ENCODE assay signal across 8 mouse cellular contexts in the genomic region with DNA sequence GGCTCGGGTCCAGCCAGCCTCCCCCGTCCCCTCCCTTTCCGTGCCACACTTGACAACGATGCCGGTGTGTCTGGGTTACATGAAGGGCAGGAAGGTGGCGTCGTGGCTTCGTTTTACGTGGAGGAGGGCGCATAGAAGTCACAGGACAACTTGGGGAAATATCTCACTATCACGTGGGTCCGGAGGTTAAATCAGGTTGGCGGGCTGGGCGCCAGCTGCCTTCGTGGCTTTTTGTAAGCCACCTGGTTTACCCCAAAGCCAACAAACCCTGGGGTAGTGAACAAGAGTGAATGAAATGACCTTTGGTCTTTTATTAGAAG. TPM values are rescaled to one million over a fixed set of nuclear protein-coding genes. Genes with fewer than 3 reads are reported as not detected.
DNase-seq lines count a peak whose midpoint lies in the region; ATAC-seq and TF ChIP-seq lines count a peak whose summit lies in the region.

No protein-coding gene starts in this region.

- under 1% methylated on average over 15 of the region's 15 CpGs for WGBS in intestine, embryonic 14.5 days
- under 1% methylated on average over 15 of the region's 15 CpGs for WGBS in liver, embryonic 14.5 days (ENCODE audit: insufficient replicate concordance)

- no peaks in the 10 kb centered on the region for H3K9me3 ChIP-seq in intestine, embryonic 14.5 days (ENCODE audit: control insufficient read depth, low read length)
- no peaks in the 10 kb centered on the region for H3K9me3 ChIP-seq in liver, embryonic 14.5 days (ENCODE audit: control insufficient read depth, low read length)

- H3K9ac ChIP-seq in intestine, embryonic 14.5 days (ENCODE audit: low read length): peak overlapping the region; percentile 64
- H3K9ac ChIP-seq in liver, embryonic 14.5 days (replicated peaks): peak overlapping the region; percentile 44

- peak overlapping the region; percentile 95 for H3K4me2 ChIP-seq in intestine, embryonic 14.5 days (ENCODE audit: low read length)
- H3K4me2 ChIP-seq in liver, embryonic 14.5 days (ENCODE audit: low read depth): peak overlapping the region; percentile 82

- H3K4me1 ChIP-seq in intestine, embryonic 14.5 days (replicated peaks; ENCODE audit: control insufficient read depth, insufficient read depth, low read length): peaks cover 23% of the 10 kb centered on the region
- peaks cover 13 to 27% of the 10 kb centered on the region in 2 experiments for H3K4me1 ChIP-seq in liver, embryonic 14.5 days (replicated peaks; ENCODE audit: control insufficient read depth in 2 of 2, insufficient read depth in 2 of 2, low read length in 1 of 2)

- ATAC-seq in intestine, embryonic 14.5 days (replicated peaks; ENCODE audit: low FRiP score, low TSS enrichment, low read depth): no peak
- ATAC-seq in liver, embryonic 14.5 days (ENCODE audit: insufficient read depth): no peak
- ATAC-seq in neutrophil, adult 5-6 weeks (ENCODE audit: extremely low read depth, insufficient number of reproducible peaks, low FRiP score, poor library complexity, severe bottlenecking): peak; percentile 14; the same call in 1 of the 2 replicates

- H3K27ac ChIP-seq in intestine, embryonic 14.5 days (ENCODE audit: low read depth): peak overlapping the region; percentile 77
- H3K27ac ChIP-seq in liver, embryonic 14.5 days: no peak overlapping the region

- no peaks in the 10 kb centered on the region for H3K27me3 ChIP-seq in intestine, embryonic 14.5 days (replicated peaks; ENCODE audit: control insufficient read depth, insufficient read depth, low read length)
- no peaks in the 10 kb centered on the region for H3K27me3 ChIP-seq in liver, embryonic 14.5 days (ENCODE audit: control insufficient read depth, insufficient read depth, low read length)

- H3K4me3 ChIP-seq in intestine, embryonic 14.5 days (ENCODE audit: low read depth, low read length): peak overlapping the region; percentile 90
- peak overlapping the region; percentile 64 to 65 for H3K4me3 ChIP-seq in liver, embryonic 14.5 days (ENCODE audit: insufficient read depth in 1 of 2, low read depth in 2 of 2, low read length in 2 of 2)

- peak; percentile 39 for DNase-seq in urinary bladder, postnatal 14 days (ENCODE audit: low spot score)
- DNase-seq in urinary bladder, adult 2 months (ENCODE audit: low spot score): no peak
- peak; percentile 73 for DNase-seq in cerebellum, adult 9-10 months
- peak; percentile 58 for DNase-seq in gastrocnemius, postnatal 10 days
- no peak for DNase-seq in intestine, embryonic 14.5 days (ENCODE audit: low spot score)
- peak in 1 of 3 experiments; percentile 49 for DNase-seq in liver, embryonic 14.5 days (ENCODE audit: low read depth in 3 of 3, low spot score in 3 of 3)
- DNase-seq in retina, embryonic 14.5 days (ENCODE audit: low spot score): no peak

- 0 out of 2 replicates have a peak, but pooled peaks cover 5% of the 10 kb centered on the region for H3K36me3 ChIP-seq in intestine, embryonic 14.5 days (ENCODE audit: control insufficient read depth, insufficient read depth, low read length)
- H3K36me3 ChIP-seq in liver, embryonic 14.5 days (replicated peaks; ENCODE audit: control insufficient read depth, insufficient read depth, low read depth): peaks cover 6% of the 10 kb centered on the region

- TF ChIP-seq EP300 in liver, embryonic 14.5 days (IDR thresholded peaks at IDR 0.05; ENCODE audit: low read depth): no peak

- no peak for TF ChIP-seq CTCF in liver, embryonic 14.5 days (IDR thresholded peaks at IDR 0.05; ENCODE audit: low read depth)

RNA-seq across cellular contexts. Expression of a gene that starts 1.3 kb away (rescaled TPM):
- polyA plus RNA-seq in urinary bladder, adult 2 months (2012; rRNA removed): 2.4 and 3.3 TPM in 2 replicates
- 1 to 10 TPM; 5.8 to 6.8 TPM for total RNA-seq in gastrocnemius, postnatal 10 days (2021)
- polyA plus RNA-seq in intestine, embryonic 14.5 days (2014; fragmentation: Nextera tagmentation; extraction: Ambion mirVana): 38.2 and 41.6 TPM in 2 replicates
- polyA plus RNA-seq in liver, embryonic 14.5 days (2012; rRNA removed): 13.1 and 13.3 TPM in 2 replicates
- polyA plus RNA-seq in liver, embryonic 14.5 days (2014; fragmentation: Nextera tagmentation; extraction: Ambion mirVana): 11.0 and 11.4 TPM in 2 replicates
- total RNA-seq in neutrophil, adult 5-6 weeks (2017): 5.5 and 5.6 TPM in 2 replicates

RNA-seq across cellular contexts. Expression of a gene that starts 3.5 kb away (rescaled TPM):
- 8.8 and 9.4 TPM in 2 replicates for polyA plus RNA-seq in urinary bladder, adult 2 months (2012; rRNA removed)
- 1 to 10 TPM; 1.6 to 2.4 TPM for total RNA-seq in gastrocnemius, postnatal 10 days (2021)
- 9.4 and 12.6 TPM in 2 replicates for polyA plus RNA-seq in intestine, embryonic 14.5 days (2014; fragmentation: Nextera tagmentation; extraction: Ambion mirVana)
- polyA plus RNA-seq in liver, embryonic 14.5 days (2012; rRNA removed): 3.3 and 3.9 TPM in 2 replicates
- polyA plus RNA-seq in liver, embryonic 14.5 days (2014; fragmentation: Nextera tagmentation; extraction: Ambion mirVana): 4.5 and 5.7 TPM in 2 replicates
- total RNA-seq in neutrophil, adult 5-6 weeks (2017): 3.8 and 7.7 TPM in 2 replicates

RNA-seq across cellular contexts. Expression of a gene that starts 14.9 kb away (rescaled TPM):
- polyA plus RNA-seq in urinary bladder, adult 2 months (2012; rRNA removed): 7.7 and 9.6 TPM in 2 replicates
- 10 to 100 TPM; 66.3 to 71.7 TPM for total RNA-seq in gastrocnemius, postnatal 10 days (2021)
- polyA plus RNA-seq in intestine, embryonic 14.5 days (2014; fragmentation: Nextera tagmentation; extraction: Ambion mirVana): 2.3 and 2.4 TPM in 2 replicates
- polyA plus RNA-seq in liver, embryonic 14.5 days (2012; rRNA removed): 0.22 and 0.29 TPM in 2 replicates
- 0.20 and 0.44 TPM in 2 replicates for polyA plus RNA-seq in liver, embryonic 14.5 days (2014; fragmentation: Nextera tagmentation; extraction: Ambion mirVana)
- 0.86 TPM in 1 of 2 replicates, not detected in the other for total RNA-seq in neutrophil, adult 5-6 weeks (2017)

RNA-seq across cellular contexts. Expression of a gene that starts 40.1 kb away (rescaled TPM):
- polyA plus RNA-seq in urinary bladder, adult 2 months (2012; rRNA removed): 0.12 and 0.16 TPM in 2 replicates
- under 1 TPM; 0.21 to 0.27 TPM for total RNA-seq in gastrocnemius, postnatal 10 days (2021)
- polyA plus RNA-seq in intestine, embryonic 14.5 days (2014; fragmentation: Nextera tagmentation; extraction: Ambion mirVana): 3.1 and 3.7 TPM in 2 replicates
- 0.11 TPM in 1 of 2 replicates, not detected in the other for polyA plus RNA-seq in liver, embryonic 14.5 days (2012; rRNA removed)
- 0.06 TPM in 1 of 2 replicates, not detected in the other for polyA plus RNA-seq in liver, embryonic 14.5 days (2014; fragmentation: Nextera tagmentation; extraction: Ambion mirVana)
- not detected in 2 replicates for total RNA-seq in neutrophil, adult 5-6 weeks (2017)

Comparison
In these comparisons a context has a peak if more than half of its experiments do, and no peak if none do; other contexts are left out.
1. DNase-seq: peak in urinary bladder, postnatal 14 days (single experiment), cerebellum, adult 9-10 months (single experiment) and gastrocnemius, postnatal 10 days (single experiment); none in urinary bladder, adult 2 months (single experiment), intestine, embryonic 14.5 days (single experiment) and retina, embryonic 14.5 days (single experiment).